7 mouse cellular contexts compared by ENCODE assay signal in the genomic region with DNA sequence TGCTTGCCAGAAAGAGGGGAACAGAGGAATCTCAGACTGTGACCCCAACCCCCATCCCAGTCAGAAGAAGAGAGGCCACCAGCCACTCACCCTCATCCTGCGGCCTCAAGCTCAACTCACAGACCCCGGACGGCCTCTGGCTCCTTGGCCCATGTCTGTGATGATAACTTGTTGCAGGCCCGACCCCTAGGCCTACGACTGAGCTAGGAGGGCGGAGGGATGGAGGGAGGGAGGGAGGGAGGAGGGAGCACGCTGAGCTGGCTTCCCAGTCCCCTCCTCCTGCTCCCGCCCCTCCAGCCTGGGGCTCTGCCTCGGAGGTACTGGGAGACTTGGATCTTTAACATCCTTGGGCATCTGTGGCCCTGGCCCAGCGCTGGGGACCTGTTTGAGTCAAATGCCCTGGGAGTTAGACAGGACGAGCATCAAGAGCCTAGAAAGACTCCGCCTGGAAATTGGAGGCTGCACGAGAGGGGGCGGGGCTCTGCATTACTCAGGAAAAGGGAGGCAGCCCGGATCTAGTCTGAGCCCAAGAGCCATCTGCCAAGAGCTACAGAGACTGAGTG. TPM values are rescaled to one million over a fixed set of nuclear protein-coding genes. Genes with fewer than 3 reads are reported as not detected.
DNase-seq lines count a peak whose midpoint lies in the region; ATAC-seq lines count a peak whose summit lies in the region.

No protein-coding gene starts in this region.

- H3K27ac ChIP-seq in embryonic facial prominence, embryonic 13.5 days: peak overlapping the region; percentile 83
- H3K27ac ChIP-seq in heart, embryonic 10.5 days: peak overlapping the region; percentile 90
- peak overlapping the region; percentile 88 for H3K27ac ChIP-seq in kidney, embryonic 14.5 days (ENCODE audit: low read depth, low read length)

- no peaks in the 10 kb centered on the region; the same call in 1 of the 2 replicates for H3K27me3 ChIP-seq in embryonic facial prominence, embryonic 13.5 days
- H3K27me3 ChIP-seq in heart, embryonic 10.5 days (ENCODE audit: insufficient read depth, poor library complexity, severe bottlenecking): peaks cover 16% of the 10 kb centered on the region
- H3K27me3 ChIP-seq in kidney, embryonic 14.5 days (ENCODE audit: control insufficient read depth, insufficient read depth, low read length): no peaks in the 10 kb centered on the region

- peaks cover 10% of the 10 kb centered on the region; the same call in 1 of the 2 replicates for H3K36me3 ChIP-seq in embryonic facial prominence, embryonic 13.5 days
- peaks cover 5% of the 10 kb centered on the region for H3K36me3 ChIP-seq in heart, embryonic 10.5 days
- H3K36me3 ChIP-seq in kidney, embryonic 14.5 days (ENCODE audit: control insufficient read depth, insufficient read depth, low read length): no peaks in the 10 kb centered on the region; the same call in 1 of the 2 replicates

- no peaks in the 10 kb centered on the region for H3K9me3 ChIP-seq in embryonic facial prominence, embryonic 13.5 days
- no peaks in the 10 kb centered on the region for H3K9me3 ChIP-seq in heart, embryonic 10.5 days
- H3K9me3 ChIP-seq in kidney, embryonic 14.5 days (ENCODE audit: control insufficient read depth, low read length): no peaks in the 10 kb centered on the region

- ATAC-seq in embryonic facial prominence, embryonic 13.5 days (ENCODE audit: insufficient number of reproducible peaks, insufficient read depth, low FRiP score, low TSS enrichment, low read depth): peak; percentile 63
- peak; percentile 73 for ATAC-seq in kidney, embryonic 14.5 days (ENCODE audit: low FRiP score, low TSS enrichment)

- peak overlapping the region; percentile 71 for H3K9ac ChIP-seq in embryonic facial prominence, embryonic 13.5 days
- H3K9ac ChIP-seq in kidney, embryonic 14.5 days (ENCODE audit: low read depth, low read length): peak overlapping the region; percentile 56

- peak; percentile 80 for DNase-seq in brain, adult 2 months (ENCODE audit: low read depth, low spot score)
- peak; percentile 84 for DNase-seq in heart, embryonic 10.5 days (ENCODE audit: low spot score)
- DNase-seq in liver: peak; percentile 59
- DNase-seq in neural tube, embryonic 10.5 days (ENCODE audit: extremely low spot score, low spot score): peak; percentile 72
- peak; percentile 76 for DNase-seq in urinary bladder, postnatal 14 days (ENCODE audit: low spot score)

- under 1% methylated on average over 13 of the region's 15 CpGs for WGBS in embryonic facial prominence, embryonic 13.5 days
- WGBS in heart, embryonic 10.5 days: 2% methylated on average over 15 of the region's 15 CpGs
- WGBS in kidney, embryonic 14.5 days: 1% methylated on average over 15 of the region's 15 CpGs

- H3K4me2 ChIP-seq in embryonic facial prominence, embryonic 13.5 days: peak overlapping the region; percentile 73
- H3K4me2 ChIP-seq in kidney, embryonic 14.5 days (replicated peaks; ENCODE audit: low read depth, low read length): peak overlapping the region; percentile 51

- peak overlapping the region; percentile 43 for H3K4me3 ChIP-seq in embryonic facial prominence, embryonic 13.5 days
- peak overlapping the region; percentile 58 for H3K4me3 ChIP-seq in heart, embryonic 10.5 days
- H3K4me3 ChIP-seq in kidney, embryonic 14.5 days (ENCODE audit: low read length): peak overlapping the region; percentile 37

- peaks cover 42% of the 10 kb centered on the region for H3K4me1 ChIP-seq in embryonic facial prominence, embryonic 13.5 days
- peaks cover 50% of the 10 kb centered on the region for H3K4me1 ChIP-seq in heart, embryonic 10.5 days
- peaks cover 25% of the 10 kb centered on the region for H3K4me1 ChIP-seq in kidney, embryonic 14.5 days (ENCODE audit: control insufficient read depth, insufficient read depth, low read length)

RNA-seq across cellular contexts. Expression of gene C1qtnf6, which starts 1.7 kb away (rescaled TPM):
- polyA plus RNA-seq in embryonic facial prominence, embryonic 13.5 days (2015; fragmentation: Nextera tagmentation; extraction: Ambion mirVana): 38.6 and 41.2 TPM in 2 replicates
- polyA plus RNA-seq in heart, embryonic 10.5 days (2016; fragmentation: Nextera tagmentation; extraction: Ambion mirVana): 19.0 and 28.4 TPM in 2 replicates
- 26.0 and 31.9 TPM in 2 replicates for polyA plus RNA-seq in kidney, embryonic 14.5 days (2014; fragmentation: Nextera tagmentation; extraction: Ambion mirVana)

RNA-seq across cellular contexts. Expression of gene Sstr3, which starts 15.0 kb away (rescaled TPM):
- polyA plus RNA-seq in embryonic facial prominence, embryonic 13.5 days (2015; fragmentation: Nextera tagmentation; extraction: Ambion mirVana): 0.45 TPM in 1 of 2 replicates, not detected in the other
- 0.12 TPM in 1 of 2 replicates, not detected in the other for polyA plus RNA-seq in heart, embryonic 10.5 days (2016; fragmentation: Nextera tagmentation; extraction: Ambion mirVana)
- 0.21 and 0.23 TPM in 2 replicates for polyA plus RNA-seq in kidney, embryonic 14.5 days (2014; fragmentation: Nextera tagmentation; extraction: Ambion mirVana)

RNA-seq across cellular contexts. Expression of gene Il2rb, which starts 34.4 kb away (rescaled TPM):
- polyA plus RNA-seq in embryonic facial prominence, embryonic 13.5 days (2015; fragmentation: Nextera tagmentation; extraction: Ambion mirVana): 0.28 and 0.30 TPM in 2 replicates
- not detected in 2 replicates for polyA plus RNA-seq in heart, embryonic 10.5 days (2016; fragmentation: Nextera tagmentation; extraction: Ambion mirVana)
- 0.07 and 0.60 TPM in 2 replicates for polyA plus RNA-seq in kidney, embryonic 14.5 days (2014; fragmentation: Nextera tagmentation; extraction: Ambion mirVana)

RNA-seq across cellular contexts. Expression of gene Rac2, which starts 43.1 kb away (rescaled TPM):
- polyA plus RNA-seq in embryonic facial prominence, embryonic 13.5 days (2015; fragmentation: Nextera tagmentation; extraction: Ambion mirVana): 13.3 and 13.4 TPM in 2 replicates
- 5.9 and 13.0 TPM in 2 replicates for polyA plus RNA-seq in heart, embryonic 10.5 days (2016; fragmentation: Nextera tagmentation; extraction: Ambion mirVana)
- 6.1 and 7.6 TPM in 2 replicates for polyA plus RNA-seq in kidney, embryonic 14.5 days (2014; fragmentation: Nextera tagmentation; extraction: Ambion mirVana)

Comparison
In these comparisons a context has a peak if more than half of its experiments do, and no peak if none do; other contexts are left out.
1. Peak in every context shown above with its lines: DNase-seq, ATAC-seq, H3K4me3 ChIP-seq and H3K27ac ChIP-seq.